Mouse (Mus musculus) embryonic fibroblast, embryonic 13.5 days (primary cell): ENCODE data around the gene Hacl1.

Source experiments
- CTCF ChIP-seq: IDR thresholded peaks from 2 replicates; pipeline ENCODE4 v1.5.1; 2011; ENCODE audit warnings: mild to moderate bottlenecking, control low read depth, low read length, moderate library complexity, borderline replicate concordance; ENCODE audit not compliant: insufficient read depth
- POLR2A ChIP-seq: IDR thresholded peaks from 2 replicates; pipeline ENCODE4 v1.6.1; 2011; ENCODE audit warnings: low read depth, mild to moderate bottlenecking, control low read depth, low read length, moderate library complexity

GRCm38 (mm10) chr14:31659501-31660181 lies 18.6 kb upstream of the Hacl1 start:
- TF ChIP-seq POLR2A, result 0 out of 2 replicates have a peak, but pooled peaks have one; percentile 16
- TF ChIP-seq CTCF, result no peak
